Mouse (Mus musculus) gonadal fat pad, adult 2 months (tissue): Measurements from ENCODE around the gene Tjp2. TPM values are rescaled to one million over a fixed set of nuclear protein-coding genes. Genes with fewer than 3 reads are reported as not detected.

Source experiments
- DNase-seq: peaks from one replicate; pipeline ENCODE4 v3.0.0-alpha.2; 2012; ENCODE audit warnings: low read depth
- polyA plus RNA-seq: library from polyadenylated mRNA; depleted of rRNA; stranded (reverse); fragments of >200 nt; gene quantifications from 2 replicates; pipeline ENCODE4 v1.2.3, GENCODE M21; 2012

The Tjp2 gene
- polyA plus RNA-seq, 1 experiment, result 22.3 TPM

DNA sequence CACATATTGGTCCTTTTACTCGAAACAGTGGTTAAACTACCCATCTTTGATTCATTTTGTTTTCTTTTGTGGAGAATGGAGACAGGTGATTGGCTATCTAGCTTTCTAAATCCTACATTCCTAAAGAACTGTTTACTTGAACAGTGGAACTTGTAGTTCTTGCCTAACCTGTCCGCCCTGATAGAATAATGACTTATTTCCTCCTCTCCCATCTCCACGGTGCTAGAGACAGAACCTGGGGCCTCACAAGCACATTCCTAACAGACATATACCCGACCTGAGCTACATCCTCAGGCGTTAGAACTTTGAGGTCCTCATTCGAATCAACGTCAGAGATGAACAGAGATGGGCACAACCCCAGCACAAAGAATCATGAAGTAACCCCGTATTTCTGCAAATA lies 44.4 kb downstream of the Tjp2 start:
- DNase-seq, result no peak

DNA sequence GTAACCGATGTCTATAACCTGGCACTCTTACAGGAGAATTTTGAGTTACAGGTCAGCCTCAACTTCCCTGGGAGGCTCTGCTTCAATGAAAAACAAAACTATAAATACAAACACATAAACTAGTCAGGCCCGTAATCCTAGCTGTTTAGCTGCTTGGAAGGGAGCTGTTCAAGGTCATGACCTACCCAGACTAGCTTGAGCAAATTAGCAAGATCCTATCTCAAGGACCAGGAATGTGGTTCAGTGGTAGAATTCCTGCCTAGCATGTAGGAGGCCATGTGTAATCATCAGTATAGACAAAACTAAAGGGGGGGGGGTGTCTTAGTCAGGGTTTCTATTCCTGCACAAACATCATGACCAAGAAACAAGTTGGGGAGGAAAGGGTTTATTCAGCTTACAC lies 46.7 kb downstream of the Tjp2 start:
- DNase-seq, result no peak

DNA sequence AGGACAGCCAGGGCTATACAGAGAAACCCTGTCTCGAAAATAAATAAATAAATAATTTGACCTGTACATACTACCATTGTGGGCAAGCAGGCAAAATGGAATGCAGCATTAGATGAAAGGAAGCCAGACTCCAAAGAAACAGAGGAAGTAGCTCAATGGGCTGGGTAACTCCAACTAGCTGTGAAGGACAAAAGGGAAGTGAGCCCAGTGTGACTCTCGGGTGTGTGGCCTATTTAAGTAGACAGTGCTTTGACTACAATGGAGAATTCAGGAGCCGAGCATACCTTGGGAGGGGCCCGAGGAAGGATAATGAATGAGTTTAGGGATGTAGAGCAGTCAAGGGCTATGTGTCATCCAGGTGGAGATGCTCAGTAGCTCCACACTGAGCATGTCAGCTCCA lies 48.1 kb downstream of the Tjp2 start:
- DNase-seq, result no peak

DNA sequence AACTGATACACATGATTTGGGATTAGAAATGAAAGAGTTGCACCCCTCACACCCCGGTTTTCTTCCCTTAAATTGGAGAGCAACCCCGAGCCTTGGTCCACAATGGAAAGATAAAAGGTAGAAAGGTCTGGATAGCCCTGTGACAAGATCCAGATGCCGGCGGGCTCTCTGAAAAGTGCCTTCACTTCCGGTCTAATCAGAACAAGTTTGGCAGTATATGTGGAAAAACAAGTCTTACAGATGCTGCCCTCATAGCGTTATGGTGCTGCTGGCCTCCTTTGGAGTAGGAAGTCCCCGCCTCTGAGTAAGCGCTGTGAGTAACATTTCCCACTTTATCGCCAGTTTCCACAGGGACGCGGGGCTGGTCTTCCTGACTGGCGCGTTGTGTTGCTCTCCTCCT lies 49.9 kb downstream of the Tjp2 start:
- DNase-seq, result no peak

DNA sequence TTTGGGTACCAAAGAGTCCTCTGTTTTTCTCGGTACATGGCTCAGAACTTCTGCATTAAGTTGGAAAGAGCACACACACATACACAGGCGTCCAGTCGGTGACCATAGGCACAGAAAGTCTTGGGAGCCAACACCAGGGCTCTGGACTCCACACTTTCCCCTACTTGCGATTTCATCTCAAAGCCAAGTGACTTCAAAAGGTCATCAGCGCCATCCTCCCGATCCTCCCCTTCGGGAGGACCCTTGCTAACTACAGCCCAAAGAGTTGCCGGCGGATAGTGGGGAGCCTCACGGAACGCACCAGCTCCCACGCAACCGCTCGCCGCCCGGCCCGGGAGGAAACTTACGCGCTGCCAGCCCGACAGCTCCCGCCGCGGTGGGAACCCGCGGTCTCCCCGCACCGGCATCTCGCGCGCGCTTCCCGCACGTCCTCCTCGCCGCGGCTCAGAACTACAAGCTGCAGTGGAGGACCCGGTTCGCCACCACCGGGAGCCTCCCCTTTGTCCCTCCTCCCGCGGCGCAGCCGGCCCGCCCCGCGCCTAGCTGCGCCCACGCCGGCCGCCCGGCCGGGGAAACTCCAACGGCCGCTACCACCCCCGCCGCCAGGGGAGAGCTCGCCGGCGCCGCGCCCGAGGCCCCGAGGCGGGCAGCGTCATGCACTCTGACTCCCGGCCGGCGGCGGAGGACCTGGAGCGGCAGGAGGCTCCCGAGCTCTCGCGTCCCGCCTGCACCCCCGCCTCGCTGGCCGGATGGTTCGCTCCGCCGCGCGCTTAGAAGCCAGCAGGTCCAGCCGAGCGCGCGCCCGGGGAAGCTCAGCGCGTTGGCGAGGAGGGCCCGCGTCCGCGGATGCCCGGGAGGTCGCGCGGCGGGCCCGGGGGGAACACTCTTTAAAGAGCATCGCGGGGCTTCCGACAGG lies 51.0 kb downstream of the Tjp2 start:
- no peak for DNase-seq

DNA sequence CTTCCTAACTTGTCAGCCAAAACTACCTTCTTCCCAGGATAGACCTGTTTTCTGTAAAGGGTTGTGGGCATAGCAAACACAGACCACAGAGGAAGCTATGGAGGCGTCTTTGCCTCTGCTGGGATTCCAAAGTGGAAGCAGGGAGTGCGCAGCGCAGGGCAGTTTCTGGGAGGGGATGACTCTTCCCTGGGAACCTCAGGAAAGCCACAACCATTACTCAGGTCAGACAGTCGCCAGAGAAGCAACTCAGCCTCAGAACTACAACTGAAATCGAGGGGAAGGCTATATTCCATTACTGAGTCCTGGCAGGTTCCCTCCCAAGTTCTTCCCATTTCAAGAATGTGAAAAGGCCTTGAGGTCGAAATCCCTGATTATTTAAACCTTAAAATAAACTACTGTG lies 51.8 kb downstream of the Tjp2 start:
- DNase-seq, result no peak

DNA sequence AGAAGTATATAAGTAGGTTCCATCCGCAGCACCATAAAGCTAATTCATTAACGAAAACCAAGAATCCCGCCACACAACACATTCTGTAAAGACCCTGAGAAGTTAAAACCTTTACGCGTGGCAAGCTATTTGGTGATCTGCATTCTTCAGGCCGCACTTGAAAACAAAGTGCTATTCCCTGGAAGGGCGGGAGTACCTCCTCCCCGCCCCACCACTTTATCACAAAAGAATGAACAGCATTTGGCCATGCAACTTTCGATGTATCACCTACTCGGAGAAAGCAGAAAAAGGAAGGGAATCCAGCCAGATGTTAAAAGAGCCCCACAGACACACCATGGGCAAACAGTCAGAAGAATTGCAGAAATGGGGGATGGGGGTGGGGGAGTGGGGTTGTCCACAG lies 56.3 kb downstream of the Tjp2 start:
- no peak for DNase-seq

DNA sequence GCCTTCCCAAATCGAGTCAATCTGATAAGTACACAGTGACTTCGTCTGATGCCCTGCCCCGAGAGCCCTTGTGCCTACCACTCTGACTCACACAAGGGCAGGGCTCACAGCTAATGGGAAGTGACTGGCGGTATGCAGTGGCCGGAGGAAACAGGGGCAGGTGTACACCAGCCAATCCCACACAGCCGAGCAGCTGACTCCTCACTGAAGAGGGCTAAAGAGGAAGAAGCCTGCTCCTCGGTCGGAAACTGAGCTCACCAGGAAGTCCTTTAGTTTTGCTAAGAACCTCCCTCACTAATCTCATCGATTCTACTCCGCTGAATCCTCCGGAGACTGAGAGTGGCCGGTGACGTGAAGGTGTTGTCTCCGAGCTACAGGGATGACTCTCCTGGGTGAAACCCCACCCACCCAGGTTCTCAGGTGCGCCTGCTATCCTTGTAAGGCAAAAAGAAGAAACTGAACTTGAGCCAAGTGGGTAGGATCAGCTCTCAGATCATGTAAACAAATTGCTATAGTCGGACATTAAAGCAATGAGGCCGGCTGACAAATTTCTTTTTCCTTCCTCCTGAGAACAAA lies 58.2 kb downstream of the Tjp2 start:
- DNase-seq, result no peak

DNA sequence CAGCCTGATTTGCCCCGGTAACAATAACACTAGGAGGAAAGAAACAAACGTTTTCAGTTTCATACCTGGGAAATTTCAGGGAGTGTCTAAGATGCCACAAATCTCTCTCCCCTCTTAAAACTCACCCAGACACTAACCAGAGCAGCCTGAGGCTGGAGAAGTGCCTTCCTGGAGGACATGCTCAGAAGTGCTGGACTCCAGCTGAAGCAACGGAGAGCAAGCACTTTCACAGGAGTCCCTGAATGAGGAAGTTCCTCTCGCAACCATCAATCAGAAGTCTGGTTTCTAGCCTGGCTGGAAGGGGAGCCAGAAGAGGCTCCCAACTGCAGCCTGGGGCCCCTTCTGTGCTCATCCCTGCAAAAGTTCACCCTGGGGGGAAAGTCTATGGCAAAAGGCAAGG lies 60.9 kb downstream of the Tjp2 start:
- DNase-seq, result no peak

DNA sequence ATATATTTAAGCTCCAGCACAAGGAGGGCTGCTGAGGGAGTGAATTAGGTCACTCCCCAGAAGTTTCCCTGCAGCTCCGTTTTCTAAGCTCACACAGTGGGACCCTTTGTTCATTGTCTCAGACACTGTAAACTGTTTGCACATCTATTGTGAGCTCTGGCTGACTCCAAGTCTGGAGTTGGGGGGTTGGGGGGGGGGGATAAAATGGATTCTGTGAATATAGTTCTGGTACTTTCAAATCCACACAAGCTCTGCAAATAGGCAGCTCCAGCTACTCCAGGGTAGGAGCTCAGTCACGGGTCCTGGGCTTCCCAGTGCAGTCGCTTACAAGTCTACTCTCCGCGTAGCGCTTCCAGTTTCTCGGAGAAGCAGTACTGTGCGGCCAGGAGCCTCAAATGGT lies 64.4 kb downstream of the Tjp2 start:
- DNase-seq, result no peak

DNA sequence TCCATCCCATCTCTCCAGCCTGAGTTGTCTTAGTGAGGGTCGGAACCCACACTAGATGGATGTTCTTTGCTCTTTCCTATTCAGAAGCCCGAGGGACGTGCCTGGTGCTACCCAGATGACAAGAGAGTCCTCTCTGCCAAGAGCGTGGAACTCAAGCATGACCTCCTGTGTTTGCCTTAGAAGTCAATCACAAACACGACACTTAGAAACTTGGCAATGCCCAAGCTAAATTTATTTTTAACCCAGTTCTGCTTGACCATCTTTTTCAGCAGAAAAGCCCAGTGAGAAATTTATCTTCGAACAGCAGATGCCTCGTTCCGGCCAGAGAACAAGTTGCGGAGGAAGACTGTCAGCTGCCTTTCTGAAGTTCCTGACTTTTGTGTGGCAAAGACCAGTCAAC lies 65.1 kb downstream of the Tjp2 start:
- no peak for DNase-seq

DNA sequence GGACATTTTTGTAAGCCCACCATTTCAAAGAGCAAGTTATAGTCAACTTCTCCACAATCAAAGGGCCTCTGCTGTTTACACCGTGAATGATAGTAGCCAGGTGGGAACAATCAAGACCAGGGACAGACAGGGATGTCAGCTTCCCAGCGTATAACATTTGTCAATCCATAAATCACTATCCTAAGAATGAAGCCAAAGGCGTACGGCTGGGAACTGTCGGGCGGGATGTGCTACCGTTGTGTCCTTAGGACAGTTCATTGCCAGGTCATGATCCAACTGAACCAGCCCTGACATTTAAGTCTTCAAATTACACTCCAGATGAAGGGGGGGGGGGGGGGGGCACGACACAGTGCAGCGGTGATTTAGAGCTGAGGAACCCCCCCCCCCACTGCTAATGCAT lies 65.5 kb downstream of the Tjp2 start:
- DNase-seq, result no peak

DNA sequence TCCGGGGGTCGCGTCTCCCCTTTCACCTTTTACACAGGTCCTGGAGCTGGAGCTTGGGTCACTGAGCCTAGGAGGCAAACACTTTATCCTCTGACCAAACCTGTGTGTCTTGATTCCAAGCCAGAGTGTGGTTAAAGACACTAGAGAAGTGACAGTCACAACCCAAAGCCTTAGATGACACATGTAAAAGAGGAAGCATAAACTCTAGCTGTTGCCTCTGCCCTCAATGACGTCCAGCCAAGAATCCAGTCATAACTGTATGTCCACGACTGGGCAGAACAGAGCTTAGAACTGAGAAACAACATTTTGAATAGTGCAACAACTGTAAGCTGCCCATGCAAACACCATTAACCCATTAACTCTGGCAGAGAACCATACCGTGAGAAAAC lies 68.8 kb downstream of the Tjp2 start:
- no peak for DNase-seq

DNA sequence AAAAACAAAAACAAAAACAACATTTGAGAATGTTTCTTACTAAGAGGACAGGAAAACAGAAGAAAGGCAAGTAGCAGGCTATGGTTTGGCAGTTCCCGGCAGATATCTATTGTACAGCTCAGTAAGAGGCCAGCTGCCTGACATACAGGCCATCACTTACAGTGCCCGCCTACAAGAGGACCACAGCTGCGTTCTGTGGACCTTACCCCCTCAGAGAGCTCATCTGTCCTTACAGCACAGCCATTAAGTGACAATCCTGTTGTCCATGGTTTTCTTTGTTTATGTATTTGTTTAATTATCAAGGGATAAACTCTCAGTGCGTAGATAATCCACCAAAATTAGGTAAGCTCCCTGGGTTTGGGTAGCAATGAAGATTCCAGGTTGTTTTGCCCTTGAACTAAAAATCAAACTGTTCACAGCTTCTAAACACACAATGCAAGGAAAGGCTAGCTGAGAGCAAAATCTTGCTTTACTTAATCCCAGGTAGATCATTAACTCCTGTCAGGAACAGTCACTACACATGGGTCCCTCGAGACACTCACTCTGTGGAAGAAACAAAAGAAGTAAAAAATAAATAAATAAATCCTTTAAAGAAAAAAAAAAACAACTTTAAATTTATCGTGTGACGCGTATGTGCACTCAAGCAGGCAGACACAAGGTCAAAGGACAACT lies 69.3 kb downstream of the Tjp2 start:
- DNase-seq, result no peak

DNA sequence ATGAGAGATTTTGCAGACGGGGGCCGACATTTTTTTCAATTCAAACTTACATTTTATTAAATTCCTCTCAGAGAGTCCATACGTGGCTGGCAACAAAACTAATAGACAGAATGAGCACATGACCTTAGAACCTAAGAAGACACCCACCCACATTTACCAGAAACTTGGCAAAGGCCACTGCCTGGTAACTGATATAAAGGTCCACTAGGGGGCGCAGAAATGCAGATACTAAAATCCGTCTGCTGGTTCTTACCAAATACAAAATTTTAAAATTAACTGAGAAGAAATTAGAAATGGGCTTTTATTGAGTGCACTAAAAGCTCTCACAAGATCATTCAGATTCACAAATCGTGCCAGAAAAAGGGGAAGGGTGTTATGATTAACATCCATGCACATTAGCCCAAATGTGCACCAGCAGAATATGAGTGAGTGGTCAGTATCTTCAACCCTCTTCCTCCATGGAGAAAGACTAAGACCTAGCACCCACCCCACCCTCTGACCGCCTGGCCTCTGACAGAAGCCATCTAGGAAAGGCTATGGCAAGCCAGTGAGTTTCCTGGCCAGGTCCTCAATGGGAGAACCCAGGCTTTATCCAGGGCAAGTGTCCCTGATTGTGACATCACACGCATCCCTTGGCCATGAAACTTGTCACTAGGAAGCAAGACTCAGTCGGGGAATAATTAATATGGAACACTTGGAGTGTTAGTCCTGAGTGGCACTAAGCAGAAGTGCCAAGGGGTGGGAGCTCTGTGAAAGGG lies 71.4 kb downstream of the Tjp2 start:
- DNase-seq, result no peak

DNA sequence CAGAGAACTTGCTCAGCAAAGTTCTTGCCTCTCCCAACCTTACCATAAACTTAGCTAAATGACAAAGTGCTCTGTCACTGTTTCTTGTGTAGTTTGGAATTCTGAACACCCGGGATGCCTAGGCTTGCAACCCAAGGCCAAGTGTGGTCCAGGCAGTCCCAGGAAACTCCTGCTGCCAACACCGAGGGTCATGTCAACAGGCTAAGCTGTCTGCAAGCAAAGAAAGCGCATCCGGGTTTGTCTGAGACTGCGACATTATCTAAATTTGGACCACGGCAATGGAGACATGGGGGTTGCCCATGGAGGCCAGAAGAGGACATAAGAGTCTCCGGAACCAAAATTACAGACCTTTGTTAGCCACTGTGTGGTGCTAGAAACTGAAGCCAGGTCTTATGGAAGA lies 80.8 kb downstream of the Tjp2 start:
- no peak for DNase-seq

DNA sequence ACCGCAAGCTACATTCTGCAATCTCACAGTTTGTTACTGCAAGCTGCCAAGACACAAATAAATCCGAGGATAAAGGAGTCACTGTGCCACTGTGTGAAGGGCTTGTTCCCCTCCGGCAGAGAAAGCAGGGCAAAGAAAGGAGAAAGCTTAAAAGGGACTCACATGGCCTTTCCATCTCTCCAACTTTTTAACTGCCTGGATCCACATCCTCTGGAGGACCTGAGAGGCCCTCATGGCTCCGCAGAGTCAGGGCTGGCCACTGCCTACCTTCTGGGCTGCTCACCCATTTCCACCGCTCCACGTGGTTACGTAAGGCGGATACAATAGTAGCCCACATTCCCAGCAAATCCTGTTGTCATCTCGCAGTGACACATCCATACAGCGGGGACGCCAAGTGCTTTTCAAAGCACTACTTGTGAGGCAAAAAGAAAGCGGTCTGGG lies 82.2 kb downstream of the Tjp2 start:
- DNase-seq, result no peak

DNA sequence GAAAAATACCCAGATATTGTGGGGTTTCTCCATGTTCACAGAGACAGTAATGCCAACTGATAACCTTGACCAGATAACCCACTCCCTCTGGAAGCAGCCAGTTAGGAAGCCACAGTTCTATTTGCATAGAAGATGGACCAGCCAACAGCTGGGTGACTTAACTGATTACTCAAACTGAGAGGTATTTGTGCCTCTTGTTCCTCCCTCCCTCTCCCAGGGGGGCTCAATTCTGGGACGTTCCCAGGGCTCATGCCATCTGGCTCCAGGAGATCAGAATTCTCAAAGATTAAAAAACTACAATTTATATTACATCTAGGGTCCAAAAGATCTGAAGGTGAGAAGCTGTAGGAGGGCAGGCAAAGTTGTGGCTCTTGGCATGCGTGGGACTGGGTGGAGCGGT lies 84.5 kb downstream of the Tjp2 start:
- no peak for DNase-seq

DNA sequence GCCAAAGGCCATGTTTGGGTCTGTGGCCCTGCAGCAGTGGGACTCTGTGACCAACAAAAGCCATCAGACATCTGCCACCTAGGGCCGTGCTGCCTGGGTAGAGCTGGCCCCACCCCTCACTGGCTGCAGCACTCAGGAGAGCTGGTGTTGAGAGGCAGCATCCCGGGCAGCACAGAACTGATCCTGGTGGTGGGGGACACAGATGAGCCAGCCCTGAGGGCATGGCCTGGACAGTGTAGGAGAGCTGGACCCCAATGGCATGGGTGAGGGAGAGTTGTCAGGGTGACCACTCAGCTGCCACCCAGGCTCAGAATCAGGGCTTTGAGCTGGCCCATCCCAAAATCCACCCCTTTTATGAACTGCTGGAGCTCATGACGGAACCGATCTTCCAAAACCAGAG lies 87.4 kb downstream of the Tjp2 start:
- DNase-seq, result no peak

DNA sequence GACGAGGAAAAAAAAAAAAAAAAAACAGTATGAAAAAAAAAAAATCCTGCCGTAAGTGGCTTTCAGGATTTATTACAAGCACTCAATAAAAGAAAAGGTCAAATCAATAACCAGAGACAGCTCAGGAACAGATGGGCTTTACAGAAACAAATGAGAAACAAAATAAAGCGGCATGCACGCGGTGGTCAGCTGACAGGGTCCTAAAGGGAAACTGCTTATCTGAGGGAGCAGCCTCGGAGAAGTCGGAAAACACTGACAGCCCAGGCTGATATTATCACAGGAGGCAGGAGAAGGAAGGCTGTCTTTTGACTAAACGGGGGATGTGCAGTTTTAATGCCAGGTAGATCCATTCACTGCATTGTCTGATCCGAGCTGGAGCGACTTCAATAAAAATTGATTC lies 89.8 kb downstream of the Tjp2 start:
- DNase-seq, result no peak

DNA sequence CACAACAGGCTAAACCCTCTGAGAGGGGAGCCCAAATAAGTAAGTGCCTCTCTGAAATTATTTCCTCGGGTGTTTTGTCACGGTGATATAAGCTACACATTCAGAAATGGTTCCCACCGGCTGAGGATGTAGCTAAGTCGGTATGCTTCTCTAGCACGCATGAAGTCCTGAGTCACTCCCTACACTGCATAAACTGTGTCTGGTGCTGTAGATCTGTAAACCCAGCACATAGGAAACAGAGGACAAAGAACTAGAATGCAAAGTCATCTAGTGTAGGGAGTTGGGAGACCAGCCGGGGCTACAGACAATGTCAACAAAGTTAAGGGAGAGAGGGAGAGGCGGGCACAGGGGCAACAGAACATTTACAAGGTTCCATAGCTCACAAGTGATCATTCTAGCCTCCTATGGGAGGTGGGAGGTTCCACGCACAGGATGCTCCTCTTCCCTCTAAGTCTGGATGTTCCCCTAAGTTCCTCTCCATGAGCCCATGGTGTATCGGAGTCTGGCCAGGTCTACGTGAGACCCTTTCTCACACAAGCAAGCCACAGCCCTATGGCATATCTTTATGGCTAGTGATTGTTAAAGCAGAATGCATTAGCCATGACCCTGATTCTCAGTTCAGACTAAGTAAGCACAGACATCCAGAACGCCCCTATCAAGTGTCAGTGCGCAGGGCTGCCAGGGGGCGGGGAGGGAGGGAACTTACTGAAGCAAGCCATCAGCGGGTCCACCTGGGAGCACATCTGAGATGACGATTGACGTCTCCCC lies 90.5 kb downstream of the Tjp2 start:
- DNase-seq, result no peak
